Mouse (Mus musculus): ENCODE results near the gene Pdcd5.

DNA sequence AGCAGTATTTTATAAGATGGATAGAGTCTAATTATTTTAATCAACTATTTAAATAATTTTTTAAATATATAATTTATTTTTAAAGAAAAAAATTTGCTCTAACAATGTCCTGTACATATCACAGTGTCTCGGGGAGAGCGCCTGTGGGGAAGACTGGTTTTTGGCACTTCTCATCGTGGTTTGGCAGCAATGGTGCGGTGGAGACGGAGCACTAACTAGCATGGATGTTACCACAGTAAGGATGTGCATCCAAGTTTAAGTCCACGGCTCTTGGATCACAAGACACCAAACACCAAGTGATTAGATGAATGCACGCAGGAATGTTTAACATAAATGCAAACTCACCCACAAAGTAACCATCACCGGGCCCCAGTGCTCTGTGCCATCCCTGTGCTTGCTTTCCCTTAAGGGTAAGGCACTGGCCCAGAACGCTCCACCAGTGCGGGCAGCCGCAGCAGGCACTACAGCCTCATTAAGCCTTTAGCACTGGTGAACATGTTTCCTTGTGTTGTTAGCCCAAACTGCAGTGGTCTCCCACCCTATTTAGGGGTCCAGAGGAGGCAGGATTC lies 41.5 kb upstream of the Pdcd5 start:
- TF ChIP-seq CTCF (IDR thresholded peaks at IDR 0.05; ENCODE audit: low read depth), result no peak
- no peak for TF ChIP-seq EP300 (IDR thresholded peaks at IDR 0.05; ENCODE audit: low read depth)

Measured in liver, postnatal 0 days (tissue).